Mouse (Mus musculus) heart, embryonic 14.5 days (tissue): Measurements from ENCODE around the gene Tpt1. TPM values are rescaled to one million over a fixed set of nuclear protein-coding genes. Genes with fewer than 3 reads are reported as not detected.
A peak's percentile ranks its signal among the peaks of the same experiment; 100 is the strongest.

ENCODE experiments used
- ATAC-seq: fragments of 200-750 bp; cut with Nextera tagmentation; 2 replicates; pipeline ENCODE4 v1.8.0; 2017; ENCODE audit warnings: low read depth, moderate TSS enrichment; ENCODE audit not compliant: insufficient number of reproducible peaks, insufficient read depth, low FRiP score
- H3K27ac ChIP-seq, 2 experiments: fragments of 200-500 bp in 1 of 2; fragments of 300-500 bp in 1 of 2; sonication (generic) in 1 of 2; replicated peaks in 1 of 2; 2 replicates each; pipeline ENCODE4 v1.5.1; 2012 to 2014; ENCODE audit warnings: low read depth in 2 of 2, low read length in 2 of 2, control low read depth in 1 of 2, mild to moderate bottlenecking in 1 of 2, mixed read lengths in 1 of 2; ENCODE audit not compliant: control insufficient read depth in 1 of 2, insufficient read depth in 1 of 2
- H3K27me3 ChIP-seq: fragments of 300-500 bp; sonication (generic); 2 replicates; pipeline ENCODE4 v1.6.1; 2014; ENCODE audit warnings: mild to moderate bottlenecking, low read length, control low read depth; ENCODE audit not compliant: control insufficient read depth, insufficient read depth
- H3K36me3 ChIP-seq: fragments of 300-500 bp; sonication (generic); 2 replicates; pipeline ENCODE4 v1.6.1; 2014; ENCODE audit warnings: mild to moderate bottlenecking, control low read depth, low read length, mixed read lengths; ENCODE audit not compliant: control insufficient read depth, insufficient read depth
- H3K4me1 ChIP-seq, 2 experiments: fragments of 200-500 bp in 1 of 2; fragments of 300-500 bp in 1 of 2; sonication (generic) in 1 of 2; 2 replicates each; pipeline ENCODE4 v1.6.1; 2012 to 2014; ENCODE audit warnings: low read length in 2 of 2, control low read depth in 1 of 2, mixed read lengths in 1 of 2; ENCODE audit not compliant: control insufficient read depth in 2 of 2, insufficient read depth in 2 of 2
- H3K4me2 ChIP-seq: fragments of 300-500 bp; sonication (generic); 2 replicates; pipeline ENCODE4 v1.6.1; 2014; ENCODE audit warnings: mild to moderate bottlenecking, low read length
- H3K4me3 ChIP-seq, 2 experiments: fragments of 200-500 bp in 1 of 2; fragments of 300-500 bp in 1 of 2; sonication (generic) in 1 of 2; 2 replicates each; pipeline ENCODE4 v1.5.1; 2012 to 2014; ENCODE audit warnings: low read length in 2 of 2, mild to moderate bottlenecking in 2 of 2, control low read depth in 1 of 2, low read depth in 1 of 2, moderate library complexity in 1 of 2; ENCODE audit not compliant: control insufficient read depth in 1 of 2, insufficient read depth in 1 of 2
- H3K9ac ChIP-seq: fragments of 300-500 bp; sonication (generic); 2 replicates; pipeline ENCODE4 v1.6.1; 2014; ENCODE audit warnings: mild to moderate bottlenecking, low read length
- H3K9me3 ChIP-seq: fragments of 300-500 bp; sonication (generic); 2 replicates; pipeline ENCODE4 v1.6.1; 2016; ENCODE audit warnings: low read length, control low read depth; ENCODE audit not compliant: control insufficient read depth
- WGBS: fragments of 180-500 bp; shearing (Covaris S2); extraction: QIAGEN DNeasy Blood & Tissue Kit; methylation state at CpG from one replicate; pipeline ENCODE4 v1.1.7; 2014; 5-methylcytosine and 5-hydroxymethylcytosine counted together
- polyA plus RNA-seq: library from polyadenylated mRNA; unstranded; fragments of >200 nt; fragmentation: Nextera tagmentation; extraction: Ambion mirVana; gene quantifications from 2 replicates; pipeline ENCODE4 v1.2.1, GENCODE M21; 2014

Tpt1 gene
- polyA plus RNA-seq = 1,091 and 1,152 TPM in 2 replicates

- peak within 1 kb of the TSS; percentile 99 for H3K9ac ChIP-seq
- ATAC-seq = peak; percentile 97
- H3K4me3 ChIP-seq = peak within 1 kb of the TSS; percentile 94 to 95
- H3K27me3 ChIP-seq = no peaks in the 10 kb centered on the region
- H3K4me2 ChIP-seq = peak within 1 kb of the TSS; percentile 85
- H3K9me3 ChIP-seq = no peaks in the 10 kb centered on the region
- WGBS = under 1% methylated on average over 97 of the region's 108 CpGs
- H3K36me3 ChIP-seq = peaks cover 39% of the 10 kb centered on the region
- peaks cover 8 to 32% of the 10 kb centered on the region in 2 experiments; a peak in 3 of 4 replicates for H3K4me1 ChIP-seq
- H3K27ac ChIP-seq = peak within 1 kb of the TSS; percentile 95 to 99
Measured at GRCm38 (mm10) chr14:75844867-75845697, at the start of gene Tpt1. Gene Tpt1, plus strand, starts transcription at chr14:75845093.

DNA sequence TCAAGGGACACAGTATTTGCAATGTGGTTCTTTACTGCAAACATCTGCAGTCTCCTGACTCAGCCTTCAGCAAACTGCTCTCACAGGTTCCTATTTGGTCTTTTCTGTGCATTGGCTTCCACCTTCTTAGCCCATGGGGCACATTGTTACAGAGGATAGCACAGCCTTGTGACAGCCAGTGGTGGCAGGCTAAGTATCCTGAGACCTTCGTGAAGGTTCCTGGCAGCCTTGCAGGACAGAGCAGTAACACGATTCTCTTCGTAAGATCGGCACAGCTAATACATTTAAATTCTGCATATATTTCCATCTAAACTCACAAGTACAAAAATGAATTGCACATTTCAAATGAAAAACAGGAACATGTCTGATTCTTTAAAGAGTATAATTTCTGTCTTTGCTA, 49.0 kb upstream of the Tpt1 start:
- Histone ChIP-seq H3K27me3 (no peaks in the 10 kb centered on the region), H3K36me3 (no peaks in the 10 kb centered on the region), H3K4me1 (no peaks in the 10 kb centered on the region), H3K9me3 (no peaks in the 10 kb centered on the region), H3K4me2 (no peak overlapping the region), H3K4me3 (no peak overlapping the region), H3K9ac (no peak overlapping the region), H3K27ac (no peak overlapping the region)
- WGBS = 85% methylated on average over 4 of the region's 4 CpGs
- ATAC-seq = no peak

- Histone ChIP-seq H3K9ac (no peak overlapping the region), H3K4me3 (no peak overlapping the region), H3K36me3 (no peaks in the 10 kb centered on the region), H3K9me3 (no peaks in the 10 kb centered on the region), H3K27ac (no peak overlapping the region), H3K27me3 (no peaks in the 10 kb centered on the region), H3K4me1 (peaks cover 6 to 7% of the 10 kb centered on the region in 2 experiments), H3K4me2 (no peak overlapping the region)
- 42% methylated on average over 5 of the region's 5 CpGs for WGBS
- no peak for ATAC-seq
Measured at GRCm38 (mm10) chr14:75797769-75798386, 47.0 kb upstream of the Tpt1 start.

DNA sequence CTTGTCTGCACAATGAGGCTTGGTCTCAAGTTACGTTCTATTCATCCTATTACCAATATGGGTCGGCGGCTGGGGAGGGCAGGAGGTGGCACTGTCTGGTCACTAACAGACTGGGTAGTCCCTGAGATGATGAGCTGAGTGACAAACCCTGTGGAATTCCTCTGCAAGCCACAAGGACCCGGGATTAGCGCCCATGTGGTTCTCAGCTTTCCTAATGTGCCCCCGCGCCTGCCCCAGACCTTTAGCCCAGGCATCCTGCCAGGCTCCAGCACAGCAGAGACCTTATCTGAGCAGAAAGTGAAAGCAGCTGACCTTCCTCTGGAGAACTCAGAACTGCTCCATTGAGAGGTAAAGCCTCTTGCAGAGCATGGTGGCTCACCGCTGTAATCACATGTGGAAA, 37.1 kb upstream of the Tpt1 start:
- Histone ChIP-seq H3K9ac (no peak overlapping the region), H3K36me3 (no peaks in the 10 kb centered on the region), H3K27ac (peak overlapping the region; percentile 58 to 66), H3K4me2 (peak overlapping the region; percentile 40; the same call in 1 of the 2 replicates), H3K4me3 (no peak overlapping the region), H3K9me3 (no peaks in the 10 kb centered on the region), H3K4me1 (peaks cover 18 to 28% of the 10 kb centered on the region in 2 experiments), H3K27me3 (no peaks in the 10 kb centered on the region)
- peak; percentile 72 for ATAC-seq
- 25% methylated on average over 8 of the region's 8 CpGs for WGBS

- H3K36me3 ChIP-seq = no peaks in the 10 kb centered on the region
- 80% methylated on average over 6 of the region's 6 CpGs for WGBS
- H3K4me2 ChIP-seq = no peak overlapping the region
- ATAC-seq = no peak
- H3K9me3 ChIP-seq = no peaks in the 10 kb centered on the region
- H3K27ac ChIP-seq = no peak overlapping the region
- H3K9ac ChIP-seq = no peak overlapping the region
- H3K4me1 ChIP-seq = peaks cover 10 to 12% of the 10 kb centered on the region in 2 experiments
- H3K4me3 ChIP-seq = no peak overlapping the region
- H3K27me3 ChIP-seq = no peaks in the 10 kb centered on the region
Measured at GRCm38 (mm10) chr14:75809931-75810330, 35.0 kb upstream of the Tpt1 start.

DNA sequence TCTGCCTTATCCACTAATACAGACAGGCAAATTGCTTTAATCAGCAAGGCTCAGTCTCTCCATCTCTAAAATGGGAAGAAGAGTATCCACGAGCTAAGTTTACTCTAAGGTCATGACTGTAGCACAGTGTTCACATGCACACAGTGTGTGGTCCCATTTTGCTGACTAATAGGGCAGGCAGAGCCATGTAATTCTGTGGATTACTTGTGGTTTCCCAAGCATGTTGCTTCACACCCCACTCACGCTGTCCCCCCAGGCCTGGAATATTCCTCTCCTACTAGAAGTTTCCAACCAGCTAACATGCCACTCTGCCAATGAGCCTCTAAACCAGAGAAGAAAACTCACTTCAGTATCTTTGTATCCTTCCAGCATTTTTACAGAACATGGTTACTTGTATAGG, 26.4 kb upstream of the Tpt1 start:
- Histone ChIP-seq H3K27me3 (no peaks in the 10 kb centered on the region), H3K4me1 (0 out of 4 replicates have a peak, but pooled peaks cover 0 to 4% of the 10 kb centered on the region in 2 experiments)
- no peak for ATAC-seq

GRCm38 (mm10) chr14:75819341-75819740, 25.6 kb upstream of the Tpt1 start:
- 0 out of 4 replicates have a peak, but pooled peaks cover 0 to 4% of the 10 kb centered on the region in 2 experiments for H3K4me1 ChIP-seq
- 86% methylated on average over 2 of the region's 2 CpGs for WGBS
- H3K36me3 ChIP-seq = no peaks in the 10 kb centered on the region
- no peak overlapping the region for H3K4me3 ChIP-seq
- no peaks in the 10 kb centered on the region for H3K27me3 ChIP-seq
- no peak for ATAC-seq
- H3K4me2 ChIP-seq = no peak overlapping the region
- H3K9me3 ChIP-seq = no peaks in the 10 kb centered on the region
- H3K9ac ChIP-seq = no peak overlapping the region
- no peak overlapping the region for H3K27ac ChIP-seq

More for the DNA sequence above, 26.4 kb upstream of the Tpt1 start:
- no peak overlapping the region for H3K9ac ChIP-seq
- H3K4me3 ChIP-seq = no peak overlapping the region
- 83% methylated on average over 2 of the region's 2 CpGs for WGBS
- no peaks in the 10 kb centered on the region for H3K9me3 ChIP-seq
- no peak overlapping the region for H3K4me2 ChIP-seq
- no peak overlapping the region for H3K27ac ChIP-seq
- no peaks in the 10 kb centered on the region for H3K36me3 ChIP-seq
